In the genomic region with DNA sequence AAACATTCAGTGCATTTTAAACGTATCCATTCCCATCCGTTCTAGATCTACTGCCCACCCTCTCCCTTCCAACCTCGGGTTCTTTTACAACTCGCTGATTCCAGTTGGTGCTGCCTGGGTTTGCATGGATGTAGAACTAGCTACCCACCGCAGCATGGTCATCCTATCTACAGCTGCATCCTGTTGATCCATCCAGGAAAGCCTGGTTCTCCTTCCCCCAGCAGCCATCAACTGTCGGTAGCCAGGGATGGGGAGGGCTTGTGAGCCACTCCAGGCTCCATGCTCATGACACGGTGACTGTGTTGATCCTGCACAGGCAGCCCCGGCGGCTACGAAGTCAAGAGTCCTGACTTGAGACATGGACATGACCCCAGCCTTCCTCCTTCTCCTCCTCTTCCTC, we compare ENCODE assay signal across 15 mouse cellular contexts.
"Had no signal": no experiment of that assay in that cellular context is flagged by ENCODE, and none has a peak within 500 bp of the region (broad histone marks: within the 10 kb centered on the region; RNA-seq: fewer than 3 reads in every experiment).

No protein-coding gene starts in this region.

- H3K9me3 ChIP-seq: midbrain, embryonic 10.5 days; neural tube, embryonic 12.5 days; stomach, embryonic 15.5 days had no signal

- DNase-seq: lung, adult 18-20 months; lung, embryonic 14.5 days; lung, postnatal 10 days; lung, postnatal 4 days; midbrain, embryonic 14.5 days; right cerebral cortex, postnatal 14 days; thymus, adult 2 months; thymus, postnatal 36 days had no signal

- ATAC-seq: midbrain, embryonic 16.5 days had no signal

- H3K36me3 ChIP-seq: neural tube, embryonic 12.5 days had no signal

- H3K4me3 ChIP-seq: midbrain, embryonic 10.5 days; myocyte; neural tube, embryonic 12.5 days; stomach, embryonic 15.5 days had no signal

- H3K27ac ChIP-seq: liver, embryonic 14.5 days; midbrain, embryonic 10.5 days; neural tube, embryonic 12.5 days; stomach, embryonic 15.5 days; stomach, postnatal 0 days had no signal

- H3K4me2 ChIP-seq: lung, embryonic 14.5 days; neural tube, embryonic 12.5 days; stomach, embryonic 15.5 days had no signal

- H3K9ac ChIP-seq: liver, embryonic 14.5 days; lung, embryonic 14.5 days; neural tube, embryonic 12.5 days; stomach, embryonic 15.5 days had no signal
